Mouse (Mus musculus): ENCODE measurements around the gene Isg20. TPM values are rescaled to one million over a fixed set of nuclear protein-coding genes. Genes with fewer than 3 reads are reported as not detected.

Gene Isg20
- 1 to 10 TPM; 1.4 to 1.8 TPM for total RNA-seq (2021)
- long read RNA-seq, experiment 1, partial matches to known transcripts: 0 of 2 reads
- long read RNA-seq, experiment 1, other reads (novel, unspliced or antisense): 0 of 2 reads
- long read RNA-seq, experiment 2: 0 reads

- intact Hi-C loops (cut with DNase I): no loop called here
- DNase-seq: no peak
These were observed at the start of gene Isg20 for GRCm38 (mm10) chr7:78912974-78913474. TSS of gene Isg20 (plus strand) at chr7:78913424.

GRCm38 (mm10) chr7:78863796-78864445, 49.3 kb upstream of the Isg20 start:
- no peak for DNase-seq
- intact Hi-C loops (cut with DNase I): no loop called here

GRCm38 (mm10) chr7:78864446-78864802, 48.8 kb upstream of the Isg20 start:
- intact Hi-C loops (cut with DNase I): no loop called here
- no peak for DNase-seq

- intact Hi-C loops (cut with DNase I): no loop called here
- no peak for DNase-seq
These were observed 47.8 kb upstream of the Isg20 start for GRCm38 (mm10) chr7:78865212-78865949.

GRCm38 (mm10) chr7:78868731-78869130, 44.5 kb upstream of the Isg20 start:
- no peak for DNase-seq
- intact Hi-C loops (cut with DNase I): no loop called here

- DNase-seq: no peak
- intact Hi-C loops (cut with DNase I): no loop called here
These were observed 40.9 kb upstream of the Isg20 start for GRCm38 (mm10) chr7:78872366-78872765.

- intact Hi-C loops (cut with DNase I): no loop called here
These were observed 40.4 kb upstream of the Isg20 start for GRCm38 (mm10) chr7:78872831-78873230.

GRCm38 (mm10) chr7:78881607-78882468, 31.4 kb upstream of the Isg20 start:
- no peak for DNase-seq
- intact Hi-C loops (cut with DNase I): loop anchor here (10.0 kb wide), 1 partner anchor 307 kb away; no protein-coding TSS in a partner anchor

More at GRCm38 (mm10) chr7:78872831-78873230, 40.4 kb upstream of the Isg20 start:
- no peak for DNase-seq

GRCm38 (mm10) chr7:78882469-78882837, 30.8 kb upstream of the Isg20 start:
- DNase-seq: no peak
- intact Hi-C loops (cut with DNase I): loop anchor here (10.0 kb wide), 1 partner anchor 308 kb away; no protein-coding TSS in a partner anchor

- DNase-seq: no peak
- intact Hi-C loops (cut with DNase I): loop anchor here (10.0 kb wide), 1 partner anchor 308 kb away; no protein-coding TSS in a partner anchor
These were observed 30.1 kb upstream of the Isg20 start for GRCm38 (mm10) chr7:78883016-78883725.

GRCm38 (mm10) chr7:78883726-78884060, 29.5 kb upstream of the Isg20 start:
- DNase-seq: no peak
- intact Hi-C loops (cut with DNase I): loop anchor here (10.0 kb wide), 1 partner anchor 309 kb away; no protein-coding TSS in a partner anchor

- intact Hi-C loops (cut with DNase I): loop anchor here (10.0 kb wide), 1 partner anchor 309 kb away; no protein-coding TSS in a partner anchor
- DNase-seq: no peak
These were observed 29.1 kb upstream of the Isg20 start for GRCm38 (mm10) chr7:78884139-78884538.

- DNase-seq: no peak
- intact Hi-C loops (cut with DNase I): loop anchor here (5.0 to 10.0 kb wide), 2 partner anchors 33 to 311 kb away; no protein-coding TSS in a partner anchor
These were observed 27.8 kb upstream of the Isg20 start for GRCm38 (mm10) chr7:78885404-78885803.

- intact Hi-C loops (cut with DNase I): loop anchor here (5.0 to 10.0 kb wide), 2 partner anchors 34 to 312 kb away; no protein-coding TSS in a partner anchor
- no peak for DNase-seq
These were observed 26.7 kb upstream of the Isg20 start for GRCm38 (mm10) chr7:78886496-78886895.

GRCm38 (mm10) chr7:78887431-78887842, 25.8 kb upstream of the Isg20 start:
- no peak for DNase-seq
- intact Hi-C loops (cut with DNase I): loop anchor here (5.0 to 10.0 kb wide), 2 partner anchors 35 to 313 kb away; no protein-coding TSS in a partner anchor

GRCm38 (mm10) chr7:78890641-78891040, 22.6 kb upstream of the Isg20 start:
- intact Hi-C loops (cut with DNase I): loop anchor here (1.0 kb wide), 1 partner anchor 99 kb away; no protein-coding TSS in a partner anchor
- peak; percentile 76 to 81 for DNase-seq

- intact Hi-C loops (cut with DNase I): no loop called here
- no peak for DNase-seq
These were observed 19.3 kb upstream of the Isg20 start for GRCm38 (mm10) chr7:78893917-78894316.

- no peak for DNase-seq
- intact Hi-C loops (cut with DNase I): no loop called here
These were observed 18.1 kb upstream of the Isg20 start for GRCm38 (mm10) chr7:78895021-78895652.

Data from gastrocnemius, postnatal 36 days (tissue).